Comparison of ENCODE assay signal across 23 mouse cellular contexts in genomic region chr12:116596993-116597392, GRCm38 (mm10).
DNase-seq lines count a peak whose midpoint lies in the region; ATAC-seq and TF ChIP-seq lines count a peak whose summit lies in the region.
"Had no signal": no experiment of that assay in that cellular context is flagged by ENCODE, and none has a peak within 500 bp of the region (broad histone marks: within the 10 kb centered on the region; RNA-seq: fewer than 3 reads in every experiment).

No protein-coding gene starts in this region.

- no peak for TF ChIP-seq CTCF in layer of hippocampus, adult 2 months (conservative IDR thresholded peaks at IDR 0.05)

- no peaks in the 10 kb centered on the region for H3K9me3 ChIP-seq in kidney, embryonic 15.5 days (replicated peaks)
- H3K9me3 ChIP-seq: embryonic facial prominence, embryonic 13.5 days; forebrain, embryonic 15.5 days; hindbrain, embryonic 10.5 days; limb, embryonic 13.5 days; liver, embryonic 15.5 days; megakaryocyte, embryonic 14.5 days; stomach, embryonic 15.5 days had no signal

- no peaks in the 10 kb centered on the region for H3K4me1 ChIP-seq in kidney, embryonic 15.5 days
- H3K4me1 ChIP-seq: embryonic facial prominence, embryonic 13.5 days; liver, embryonic 15.5 days; stomach, embryonic 15.5 days had no signal

- no peaks in the 10 kb centered on the region for H3K27me3 ChIP-seq in kidney, embryonic 15.5 days
- H3K27me3 ChIP-seq: embryonic facial prominence, embryonic 13.5 days; forebrain, embryonic 15.5 days; limb, embryonic 13.5 days; liver, embryonic 15.5 days; megakaryocyte, embryonic 14.5 days; stomach, embryonic 15.5 days had no signal

- no peaks in the 10 kb centered on the region for H3K36me3 ChIP-seq in kidney, embryonic 15.5 days
- H3K36me3 ChIP-seq: embryonic facial prominence, embryonic 13.5 days; forebrain, embryonic 15.5 days; hindbrain, embryonic 10.5 days; limb, embryonic 13.5 days; liver, embryonic 15.5 days; stomach, embryonic 15.5 days had no signal

- H3K4me2 ChIP-seq in kidney, embryonic 15.5 days = no peak overlapping the region
- H3K4me2 ChIP-seq: embryonic facial prominence, embryonic 13.5 days; forebrain, embryonic 15.5 days; limb, embryonic 13.5 days; liver, embryonic 15.5 days; stomach, embryonic 15.5 days had no signal

- peak; percentile 66 for ATAC-seq in monocyte, adult 5-6 weeks (replicated peaks; ENCODE audit: insufficient number of reproducible peaks, low FRiP score, low TSS enrichment, poor library complexity, severe bottlenecking)
- ATAC-seq in kidney, embryonic 15.5 days (replicated peaks; ENCODE audit: low FRiP score) = no peak
- ATAC-seq: intestine, postnatal 0 days had no signal

- H3K27ac ChIP-seq in layer of hippocampus, adult 2 months = peak overlapping the region; percentile 86
- no peak overlapping the region for H3K27ac ChIP-seq in kidney, embryonic 15.5 days
- H3K27ac ChIP-seq: embryonic facial prominence, embryonic 13.5 days; forebrain, embryonic 15.5 days; hindbrain, embryonic 10.5 days; hindbrain, postnatal 0 days; limb, embryonic 13.5 days; liver, embryonic 15.5 days; stomach, embryonic 15.5 days had no signal

- H3K4me3 ChIP-seq in layer of hippocampus, adult 2 months = no peak overlapping the region
- H3K4me3 ChIP-seq in kidney, embryonic 15.5 days (replicated peaks) = no peak overlapping the region
- H3K4me3 ChIP-seq: embryonic facial prominence, embryonic 13.5 days; forebrain, embryonic 15.5 days; hindbrain, embryonic 10.5 days; limb, embryonic 13.5 days; liver, embryonic 15.5 days; stomach, embryonic 15.5 days had no signal

- WGBS in kidney, embryonic 15.5 days = 91% methylated on average over 20 of the region's 20 CpGs

- DNase-seq in layer of hippocampus, adult 2 months (ENCODE audit: low spot score in 2 of 2) = no peak
- no peak for DNase-seq in layer of hippocampus, postnatal 25 days (ENCODE audit: extremely low spot score in 1 of 2, low spot score in 1 of 2)
- DNase-seq in A20 (ENCODE audit: low read depth, low spot score) = peak; percentile 85
- DNase-seq in brain, adult 2 months (ENCODE audit: low read depth, low spot score) = peak; percentile 60
- DNase-seq in layer of hippocampus, postnatal 10 days (ENCODE audit: low spot score in 2 of 2) = no peak
- no peak for DNase-seq in spleen, postnatal 14 days (ENCODE audit: low spot score in 2 of 2)
- DNase-seq: adrenal gland, postnatal 14 days; B cell, adult 2 months; cerebellum, adult 8-10 months; gastrocnemius, postnatal 25 days; spleen, adult 18-20 months; thymus, adult 2 months had no signal

- no peak overlapping the region for H3K9ac ChIP-seq in kidney, embryonic 15.5 days
- H3K9ac ChIP-seq: embryonic facial prominence, embryonic 13.5 days; forebrain, embryonic 15.5 days; limb, embryonic 13.5 days; liver, embryonic 15.5 days; stomach, embryonic 15.5 days had no signal

Comparison
In these comparisons a context has a peak if more than half of its experiments do, and no peak if none do; other contexts are left out.
1. DNase-seq: peak in A20 (single experiment) and brain, adult 2 months (single experiment); none in layer of hippocampus, adult 2 months (0 of 2), layer of hippocampus, postnatal 25 days (0 of 2), layer of hippocampus, postnatal 10 days (0 of 2) and spleen, postnatal 14 days (0 of 2).